Mouse (Mus musculus): Measurements from ENCODE around the gene Galnt18.

DNA sequence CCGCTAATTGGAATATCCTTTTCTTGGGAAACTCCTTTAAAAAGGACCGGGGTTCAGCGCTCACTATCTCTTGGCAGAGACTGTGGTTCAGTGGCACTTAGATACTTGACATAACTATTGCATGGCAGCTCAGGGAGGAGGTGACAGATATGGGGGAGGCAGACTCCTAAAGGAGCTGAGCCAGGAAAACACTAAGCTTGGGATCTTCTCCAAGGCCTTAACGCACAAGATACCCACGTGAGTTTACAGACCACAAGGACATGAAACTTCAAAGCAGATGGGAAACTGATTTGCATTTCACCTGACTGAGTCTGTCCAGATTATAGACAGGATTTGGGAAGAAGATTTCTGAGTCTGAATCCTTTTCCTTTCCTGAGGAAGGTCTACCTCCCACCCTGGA, 141.3 kb downstream of the Galnt18 start:
- TF ChIP-seq CTCF (IDR thresholded peaks at IDR 0.05; ENCODE audit: borderline replicate concordance, control insufficient read depth, extremely low read depth, insufficient read depth, low read length, poor library complexity) (no peak), POLR2A (IDR thresholded peaks at IDR 0.05; ENCODE audit: control insufficient read depth, extremely low read depth, insufficient read depth, low read length, poor library complexity) (no peak)
